Mouse (Mus musculus): Measurements from ENCODE around the gene Klrk1. TPM values are rescaled to one million over a fixed set of nuclear protein-coding genes. Genes with fewer than 3 reads are reported as not detected.
"Not testable (repeated sequence)": the region's sequence is repeated elsewhere in the genome, so short reads cannot be mapped to it uniquely, and the experiment has no call there.

Klrk1 gene
- not detected for total RNA-seq (2021)
- long read RNA-seq, experiment 1 = 0 reads
- long read RNA-seq, experiment 2 = 0 reads

- DNase-seq = no peak
Observed at GRCm38 (mm10) chr6:129623735-129624134, at the start of gene Klrk1. Klrk1 (minus strand) TSS chr6:129623864.

DNA sequence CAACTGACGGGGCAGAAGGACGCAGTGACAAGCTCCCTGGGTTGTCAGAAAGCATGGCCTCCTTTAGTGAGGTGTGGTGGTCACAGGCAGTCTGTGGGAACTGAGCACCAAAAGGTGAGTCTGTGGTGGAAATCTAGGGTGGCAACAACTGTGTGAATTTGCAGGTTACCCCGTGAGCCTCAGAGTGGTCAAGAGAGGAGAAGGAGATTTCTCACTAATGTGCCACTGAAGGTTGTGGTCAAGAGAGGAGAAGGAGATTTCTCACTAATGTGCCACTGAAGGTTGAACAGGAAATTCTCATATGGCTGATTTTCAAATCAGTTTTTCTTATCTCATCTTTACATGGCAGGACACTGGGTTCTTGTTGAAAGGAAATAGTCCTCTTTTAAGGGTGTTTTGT lies 37.6 kb upstream of the Klrk1 start:
- DNase-seq = not testable (repeated sequence)

DNA sequence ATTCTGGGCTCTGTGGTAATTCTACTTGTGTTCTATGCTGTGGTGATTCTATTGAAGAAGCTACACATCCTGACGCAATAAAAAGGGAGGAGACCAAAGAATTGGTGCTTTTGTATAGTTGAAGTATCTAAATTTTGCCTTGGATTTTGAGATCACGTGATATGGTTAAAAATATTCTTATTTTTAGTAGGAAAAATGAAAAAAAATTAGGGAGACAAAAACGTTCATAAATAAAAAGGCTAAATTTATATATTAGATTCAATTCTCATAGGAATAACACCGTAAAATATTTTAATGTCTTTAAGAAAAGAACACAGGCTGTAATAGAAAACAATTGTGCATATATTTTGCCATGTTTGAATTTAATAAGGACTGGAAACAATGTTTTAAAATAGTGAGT lies 36.9 kb upstream of the Klrk1 start, which contains the start of gene Klrc2:
TSS of gene Klrc2 (minus strand) at position 101 of the 400 bp plus-strand sequence.
- not testable (repeated sequence) for DNase-seq

GRCm38 (mm10) chr6:129644054-129644453 lies 20.4 kb upstream of the Klrk1 start:
- not testable (repeated sequence) for DNase-seq

GRCm38 (mm10) chr6:129643237-129643636 lies 19.6 kb upstream of the Klrk1 start, which contains the start of gene Klrc3:
Klrc3 (minus strand) TSS chr6:129643337.
- not testable (repeated sequence) for DNase-seq

DNA sequence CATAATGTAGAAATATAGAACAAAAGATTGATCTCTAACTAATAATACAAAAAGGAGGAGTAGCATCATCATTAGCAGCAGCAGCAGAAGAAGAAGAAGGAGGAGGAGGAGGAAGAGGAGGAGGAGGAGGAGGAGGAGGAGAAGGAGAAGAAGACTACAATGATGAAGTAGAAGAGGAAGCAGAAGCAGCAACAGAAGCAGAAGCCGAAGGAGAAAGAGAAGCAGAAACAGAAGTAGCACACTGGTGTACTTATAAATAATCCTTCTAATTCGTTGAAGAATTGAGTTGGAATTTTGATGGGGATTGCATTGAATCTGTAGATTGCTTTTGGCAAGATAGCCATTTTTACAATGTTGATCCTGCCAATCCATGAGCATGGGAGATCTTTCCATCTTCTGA lies 7.4 kb upstream of the Klrk1 start:
- DNase-seq = not testable (repeated sequence)

DNA sequence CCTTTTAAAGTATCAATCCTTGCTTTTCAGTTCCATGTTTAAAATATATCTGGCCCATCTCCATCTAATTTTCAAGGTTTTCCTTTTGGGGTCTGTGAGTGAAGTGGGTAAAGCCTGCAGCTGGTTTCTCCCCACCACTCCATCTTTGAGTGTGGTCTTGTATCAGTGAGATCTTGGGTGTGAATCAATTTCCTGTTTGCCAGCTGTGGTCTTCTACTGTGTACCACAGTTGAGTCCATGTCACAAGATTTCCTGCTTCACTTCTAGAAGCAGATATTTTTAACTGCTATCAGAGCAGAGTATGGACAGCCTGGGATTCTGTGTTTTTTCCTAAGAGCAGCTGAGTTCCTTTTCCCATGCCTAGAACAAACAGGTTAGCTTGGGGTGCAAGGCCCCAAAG lies 15.3 kb downstream of the Klrk1 start:
- DNase-seq = no peak

GRCm38 (mm10) chr6:129591508-129591907 lies 32.2 kb downstream of the Klrk1 start, which contains the start of gene Klrd1:
Klrd1 (plus strand) TSS chr6:129591782.
- no peak for DNase-seq

DNA sequence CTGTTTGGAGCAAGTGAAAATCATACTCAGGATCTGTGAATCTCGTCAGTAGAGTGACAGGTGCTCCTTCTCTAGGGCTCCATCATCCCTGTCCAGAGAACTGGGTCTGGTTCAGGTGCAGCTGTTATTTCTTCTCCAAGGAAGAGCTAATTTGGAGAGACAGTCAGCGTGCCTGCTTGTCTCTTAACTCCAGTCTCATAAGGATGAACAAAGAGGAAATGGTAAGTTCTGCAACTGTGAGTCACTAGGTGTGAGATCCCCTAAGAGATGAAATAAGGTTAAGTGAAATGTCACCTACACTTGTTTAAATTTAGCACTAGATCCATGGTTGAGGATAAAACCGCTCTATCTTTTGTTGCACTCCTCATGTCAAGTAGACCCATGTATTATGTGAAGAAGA lies 40.6 kb downstream of the Klrk1 start:
- DNase-seq = no peak

DNA sequence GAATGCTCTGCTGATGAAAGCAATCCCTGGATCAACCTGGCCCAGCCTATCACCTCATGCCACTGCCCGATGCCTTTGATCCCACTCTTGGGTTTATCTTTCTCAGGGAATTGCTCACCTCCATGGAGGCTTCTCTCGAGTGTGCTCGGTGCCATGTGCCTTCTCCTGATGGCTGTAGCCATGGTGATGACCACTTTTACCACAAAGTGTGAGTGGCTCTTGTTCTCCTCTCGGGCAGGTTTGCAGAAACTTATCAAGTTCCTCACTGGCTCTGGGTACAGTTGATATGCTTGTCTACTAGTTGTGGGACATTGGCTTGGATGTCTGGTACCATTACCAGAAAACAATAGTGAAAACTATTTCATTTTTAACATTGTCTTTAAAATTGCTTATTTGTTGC lies 41.8 kb downstream of the Klrk1 start:
- no peak for DNase-seq

- no peak for DNase-seq
Observed at GRCm38 (mm10) chr6:129581274-129581673, 42.4 kb downstream of the Klrk1 start.

DNA sequence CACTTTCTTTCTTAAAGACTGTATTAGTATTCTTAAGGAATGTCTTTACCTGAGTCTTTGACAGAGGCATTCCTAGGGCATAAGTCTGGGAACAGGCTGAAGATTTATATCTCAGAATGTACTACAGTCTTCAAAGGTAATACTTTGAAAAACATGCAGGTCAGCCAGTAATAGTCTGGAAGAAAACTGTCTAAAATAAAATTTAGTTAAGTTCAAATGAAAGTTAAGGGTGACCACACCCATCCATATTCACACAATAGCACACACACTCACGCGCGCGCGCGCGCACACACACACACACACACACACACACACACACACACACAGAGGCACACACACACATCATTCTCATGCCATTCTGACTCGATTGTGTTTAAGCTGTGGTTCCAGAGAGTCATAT lies 46.1 kb downstream of the Klrk1 start, which contains the start of gene Klre1:
TSS of gene Klre1 (plus strand) at position 301 of the 400 bp plus-strand sequence.
- no peak for DNase-seq

DNA sequence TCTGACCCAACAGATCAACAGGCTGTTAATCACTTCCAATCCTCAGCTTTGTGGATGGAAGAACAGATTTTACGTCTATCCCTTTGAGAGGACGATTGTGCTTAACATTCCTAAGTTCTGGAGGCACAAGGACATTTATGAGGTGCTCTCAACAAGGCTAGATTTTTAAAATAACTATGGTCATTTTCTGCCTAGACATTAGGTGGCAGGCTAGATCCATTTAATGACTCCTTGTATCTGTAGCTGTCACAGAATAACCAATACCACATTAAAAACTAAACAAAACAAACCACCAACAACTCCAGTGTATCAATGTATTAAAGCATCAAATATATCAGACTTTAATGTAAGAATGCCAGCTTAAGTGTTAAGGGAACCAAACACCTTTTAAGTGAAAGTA lies 48.3 kb downstream of the Klrk1 start:
- no peak for DNase-seq

DNA sequence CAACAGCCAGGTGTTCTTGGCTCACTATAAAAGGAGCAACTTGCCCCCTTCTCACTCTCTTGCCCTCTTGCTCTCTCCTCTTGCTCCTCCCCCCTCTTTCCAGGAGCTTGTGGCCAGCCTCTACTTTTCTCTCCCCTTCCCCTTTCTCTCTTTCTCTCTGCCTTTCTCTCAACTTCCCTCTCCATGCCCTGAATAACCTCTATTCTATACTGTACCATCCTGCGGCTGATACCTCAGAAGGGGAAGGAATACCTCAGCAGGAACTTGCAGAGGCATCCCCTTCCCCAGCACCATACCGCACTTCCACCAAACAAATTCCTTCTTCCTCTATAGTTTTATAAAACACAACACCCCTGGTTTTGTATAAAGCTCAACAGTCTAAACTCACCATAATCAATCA lies 58.4 kb downstream of the Klrk1 start:
- DNase-seq = no peak

Other genes starting within 250 kb of the Klrk1 start
- gene Clec12b, start 238.0 kb downstream of the Klrk1 start, total RNA-seq (2021) = not detected
- gene Clec1b, start 226.6 kb downstream of the Klrk1 start, total RNA-seq (2021) = not detected
- not detected for gene Clec9a, start 215.0 kb downstream of the Klrk1 start, total RNA-seq (2021)
- 1 to 10 TPM; 2.4 to 2.5 TPM for gene Clec1a, start 171.9 kb downstream of the Klrk1 start, total RNA-seq (2021)
- gene Olr1, start 116.7 kb downstream of the Klrk1 start, total RNA-seq (2021) = not detected
- gene Tmem52b, start 111.3 kb downstream of the Klrk1 start, total RNA-seq (2021) = not detected
- 10 to 100 TPM; 38.2 to 41.9 TPM for gene Gabarapl1, start 90.7 kb downstream of the Klrk1 start, total RNA-seq (2021)
- not detected for gene Klre1, start 46.0 kb downstream of the Klrk1 start, total RNA-seq (2021)
- not detected for gene Klrd1, start 32.1 kb downstream of the Klrk1 start, total RNA-seq (2021)
- not detected for gene Klrc3, start 19.5 kb upstream of the Klrk1 start, total RNA-seq (2021)
- not detected for gene Klrc2, start 36.8 kb upstream of the Klrk1 start, total RNA-seq (2021)
- gene Klrc1, start 55.1 kb upstream of the Klrk1 start, total RNA-seq (2021) = not detected
- not detected for gene Klri1, start 93.3 kb upstream of the Klrk1 start, total RNA-seq (2021)
- not detected for gene Klri2, start 116.6 kb upstream of the Klrk1 start, total RNA-seq (2021)
- gene Gm156, start 160.4 kb upstream of the Klrk1 start, total RNA-seq (2021) = not detected
- not detected for gene Gm17631, start 238.8 kb upstream of the Klrk1 start, total RNA-seq (2021)